Mouse (Mus musculus) embryo, embryonic 11 days (tissue): Measurements from ENCODE around the gene Gm10521.
"Not testable (repeated sequence)": the region's sequence is repeated elsewhere in the genome, so short reads cannot be mapped to it uniquely, and the experiment has no call there.

Source experiments
- DNase-seq: peaks from one replicate; pipeline ENCODE4 v3.0.0-alpha.2; 2015

Gene Gm10521

DNA sequence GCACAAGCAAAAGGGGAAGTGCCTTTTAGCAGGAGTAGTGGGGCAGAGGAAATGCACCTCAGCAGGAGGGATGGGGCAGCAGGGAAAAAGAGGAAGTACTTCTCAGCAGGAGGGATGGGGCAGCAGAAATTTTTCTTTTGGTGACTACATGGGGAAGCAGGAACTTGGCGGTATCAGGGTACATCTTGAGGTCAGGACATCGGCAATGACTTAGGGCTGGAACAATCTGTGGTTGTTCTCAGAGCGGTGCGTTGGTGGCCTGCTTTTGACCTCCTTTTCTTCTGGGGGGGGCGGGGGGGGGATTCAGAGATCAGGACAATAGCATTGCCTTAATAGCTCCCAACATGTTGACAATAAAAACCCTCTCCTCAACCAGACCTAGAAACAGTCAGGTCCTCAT lies at the start of gene Gm10521:
Gene Gm10521, plus strand, starts transcription at position 301 of the 400 bp plus-strand sequence.
- DNase-seq, result not testable (repeated sequence)

- no peak for DNase-seq
Measured at GRCm38 (mm10) chr1:171848201-171848600, 47.3 kb upstream of the Gm10521 start.

DNA sequence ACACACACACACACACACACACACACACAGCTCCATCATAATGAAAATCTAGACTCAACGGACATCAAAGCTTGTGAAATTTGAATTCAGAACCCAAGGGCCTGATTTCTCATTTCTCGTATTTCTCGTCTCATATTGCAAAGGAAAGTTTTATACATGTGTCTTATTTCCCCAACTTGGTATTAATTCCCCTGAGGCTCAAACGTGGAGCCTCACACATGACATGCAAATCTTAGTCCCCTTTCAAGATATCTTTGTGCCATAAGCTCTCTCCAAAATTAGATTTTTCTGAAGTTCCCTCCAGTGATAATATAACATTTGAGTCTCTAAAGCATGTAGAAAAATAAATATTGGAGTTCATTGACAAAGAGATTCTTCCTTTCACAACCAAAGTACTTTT lies 46.7 kb upstream of the Gm10521 start:
- no peak for DNase-seq

DNA sequence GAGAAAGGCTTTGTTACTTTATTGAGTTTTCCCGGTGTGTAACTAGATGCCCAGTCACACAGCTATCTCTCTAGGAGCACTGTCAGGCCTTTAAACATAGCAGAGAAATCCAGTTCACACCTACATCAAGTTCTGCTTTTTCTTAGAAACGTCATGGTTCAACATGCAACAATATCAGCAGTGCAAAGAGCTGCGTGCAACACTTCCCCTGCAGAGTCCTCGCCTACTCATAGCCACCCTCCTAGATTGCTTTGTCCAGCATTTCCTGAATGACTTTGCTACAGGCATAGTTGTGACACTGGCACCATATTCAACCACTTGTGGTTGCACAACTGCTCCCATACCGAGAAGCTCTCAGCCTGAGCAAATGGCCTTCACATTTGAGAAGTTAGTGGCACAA lies 46.0 kb upstream of the Gm10521 start:
- no peak for DNase-seq

- DNase-seq, result no peak
Measured at GRCm38 (mm10) chr1:171865467-171865866, 30.0 kb upstream of the Gm10521 start.

GRCm38 (mm10) chr1:171886989-171887388 lies 8.5 kb upstream of the Gm10521 start:
- no peak for DNase-seq

DNA sequence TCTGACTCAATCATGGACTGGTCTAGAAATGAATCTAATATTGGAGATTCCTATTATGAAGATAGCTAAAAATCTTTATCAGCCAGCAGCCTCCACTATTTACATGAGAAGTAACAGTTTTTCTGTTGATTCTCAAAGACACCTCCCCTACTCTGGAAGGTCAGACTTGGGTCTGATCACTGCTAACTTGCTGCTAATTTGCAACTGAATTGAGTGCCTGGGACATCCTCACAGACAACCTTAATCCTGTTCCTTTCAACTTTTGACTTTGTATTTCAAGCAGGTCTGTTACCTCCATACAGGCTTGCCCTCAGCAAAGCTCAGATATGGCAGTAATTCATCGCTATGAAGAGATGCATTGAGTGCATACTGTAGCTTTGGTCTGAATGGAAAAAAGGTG lies 8.5 kb downstream of the Gm10521 start:
- DNase-seq, result no peak

GRCm38 (mm10) chr1:171915638-171916458 lies 20.4 kb downstream of the Gm10521 start:
- DNase-seq, result no peak

DNA sequence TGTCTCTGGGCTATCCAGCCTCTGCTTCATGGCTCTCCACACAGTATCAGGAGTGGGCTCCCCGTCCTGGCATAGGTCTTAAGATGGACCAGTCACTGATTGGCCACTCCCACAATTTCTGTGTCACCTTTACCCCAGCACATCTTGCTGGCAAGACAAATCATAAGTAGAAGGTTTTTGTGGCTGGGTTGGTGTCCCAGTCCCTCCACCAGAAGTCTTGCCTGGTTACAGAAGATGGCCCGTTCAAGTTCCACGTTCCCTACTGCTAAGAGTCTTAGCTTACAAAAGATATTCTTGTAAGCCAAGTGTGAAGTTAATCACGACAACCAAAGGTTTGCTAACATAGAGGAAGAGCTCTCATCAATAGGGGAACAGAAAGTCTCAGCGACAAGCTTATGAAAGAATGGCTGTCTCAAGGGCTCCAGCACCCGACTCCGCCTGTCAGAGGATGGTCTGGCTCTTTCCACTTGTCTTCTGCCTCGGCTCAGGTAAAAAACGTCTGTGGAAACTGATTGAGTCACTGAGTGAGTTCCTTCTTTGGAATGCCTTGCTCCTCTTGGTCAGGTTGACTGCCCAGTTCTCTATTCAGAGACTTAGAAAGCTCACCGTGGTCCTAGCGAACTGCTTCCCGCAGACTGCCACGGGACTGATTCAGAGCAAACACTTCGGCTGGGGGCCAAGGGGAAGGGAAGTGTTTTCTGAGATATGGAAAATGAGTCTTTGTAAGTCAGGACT lies 22.0 kb downstream of the Gm10521 start, which contains the start of gene Slamf6:
Gene Slamf6, plus strand, starts transcription at position 211 of the 735 bp plus-strand sequence.
- DNase-seq, result no peak

DNA sequence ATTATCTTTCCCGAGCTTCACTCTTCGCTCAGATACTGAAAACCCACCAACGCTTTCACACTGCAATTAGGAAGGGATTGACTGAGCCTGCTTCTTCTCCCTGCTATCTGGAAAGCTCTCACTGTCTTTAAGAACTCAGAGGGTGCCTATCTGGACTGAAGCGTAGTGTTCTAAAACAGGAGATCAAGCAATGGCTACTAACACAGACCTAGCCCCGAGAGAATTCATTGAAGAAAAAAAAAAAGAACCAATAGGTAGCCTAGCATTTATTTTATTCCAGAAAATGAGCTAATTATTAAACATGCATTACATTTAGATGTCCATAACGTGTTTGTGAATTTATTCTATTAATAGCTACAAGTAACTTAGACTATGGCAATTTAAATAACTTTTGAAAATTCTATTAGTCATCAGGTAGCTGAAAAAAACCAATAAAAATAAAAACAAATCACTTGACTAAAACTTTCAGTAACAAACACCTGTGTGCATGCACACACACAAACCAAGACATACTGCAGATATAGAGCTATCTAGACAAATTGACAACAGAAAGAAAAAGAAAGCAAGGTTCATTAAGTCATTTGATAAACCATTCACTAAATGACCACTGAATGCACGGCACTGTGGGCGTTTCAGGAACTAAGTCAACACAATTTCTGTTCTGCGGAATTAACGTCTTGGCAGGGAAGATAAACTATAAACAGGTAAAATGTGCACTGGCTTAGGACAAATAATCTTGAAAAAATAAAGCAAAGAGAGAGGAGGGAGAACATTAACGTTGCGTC lies 22.9 kb downstream of the Gm10521 start:
- DNase-seq, result no peak

- DNase-seq, result no peak
Measured at GRCm38 (mm10) chr1:171919193-171919592, 23.7 kb downstream of the Gm10521 start.

DNA sequence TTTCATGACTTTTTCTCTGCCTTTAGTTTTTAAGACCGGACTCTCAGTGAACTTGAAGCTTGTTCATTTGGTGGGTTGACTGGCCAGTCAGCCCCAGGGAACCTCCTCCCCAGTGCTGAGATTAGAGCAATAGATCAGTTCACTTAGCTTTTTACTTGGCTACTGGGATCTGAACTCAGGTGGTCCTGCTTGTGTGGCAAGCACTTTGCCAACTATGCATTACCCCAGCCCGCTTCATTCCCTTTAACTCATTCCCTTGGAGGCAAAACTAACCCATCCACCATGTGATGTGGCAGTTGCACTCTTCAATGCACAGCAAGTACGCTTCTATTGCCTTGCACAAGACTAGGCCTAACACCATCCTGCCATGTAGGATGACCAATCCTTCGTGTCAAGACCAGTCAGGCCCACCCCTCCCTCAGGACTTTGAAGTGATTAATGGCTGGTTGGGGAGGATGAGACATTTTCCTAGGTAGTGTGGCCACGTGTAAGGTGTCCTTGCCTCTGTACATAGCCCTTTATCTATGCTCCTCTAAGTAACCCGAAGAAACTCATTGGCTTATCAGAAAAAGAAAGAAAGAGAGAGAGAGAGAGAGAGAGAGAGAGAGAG lies 24.5 kb downstream of the Gm10521 start:
- DNase-seq, result no peak

- DNase-seq, result no peak
Measured at GRCm38 (mm10) chr1:171920989-171921621, 25.6 kb downstream of the Gm10521 start.

GRCm38 (mm10) chr1:171921641-171922040 lies 26.2 kb downstream of the Gm10521 start:
- no peak for DNase-seq

GRCm38 (mm10) chr1:171922844-171923243 lies 27.4 kb downstream of the Gm10521 start:
- DNase-seq, result no peak

GRCm38 (mm10) chr1:171924900-171925299 lies 29.4 kb downstream of the Gm10521 start:
- no peak for DNase-seq

GRCm38 (mm10) chr1:171933851-171934250 lies 38.4 kb downstream of the Gm10521 start:
- DNase-seq, result no peak

DNA sequence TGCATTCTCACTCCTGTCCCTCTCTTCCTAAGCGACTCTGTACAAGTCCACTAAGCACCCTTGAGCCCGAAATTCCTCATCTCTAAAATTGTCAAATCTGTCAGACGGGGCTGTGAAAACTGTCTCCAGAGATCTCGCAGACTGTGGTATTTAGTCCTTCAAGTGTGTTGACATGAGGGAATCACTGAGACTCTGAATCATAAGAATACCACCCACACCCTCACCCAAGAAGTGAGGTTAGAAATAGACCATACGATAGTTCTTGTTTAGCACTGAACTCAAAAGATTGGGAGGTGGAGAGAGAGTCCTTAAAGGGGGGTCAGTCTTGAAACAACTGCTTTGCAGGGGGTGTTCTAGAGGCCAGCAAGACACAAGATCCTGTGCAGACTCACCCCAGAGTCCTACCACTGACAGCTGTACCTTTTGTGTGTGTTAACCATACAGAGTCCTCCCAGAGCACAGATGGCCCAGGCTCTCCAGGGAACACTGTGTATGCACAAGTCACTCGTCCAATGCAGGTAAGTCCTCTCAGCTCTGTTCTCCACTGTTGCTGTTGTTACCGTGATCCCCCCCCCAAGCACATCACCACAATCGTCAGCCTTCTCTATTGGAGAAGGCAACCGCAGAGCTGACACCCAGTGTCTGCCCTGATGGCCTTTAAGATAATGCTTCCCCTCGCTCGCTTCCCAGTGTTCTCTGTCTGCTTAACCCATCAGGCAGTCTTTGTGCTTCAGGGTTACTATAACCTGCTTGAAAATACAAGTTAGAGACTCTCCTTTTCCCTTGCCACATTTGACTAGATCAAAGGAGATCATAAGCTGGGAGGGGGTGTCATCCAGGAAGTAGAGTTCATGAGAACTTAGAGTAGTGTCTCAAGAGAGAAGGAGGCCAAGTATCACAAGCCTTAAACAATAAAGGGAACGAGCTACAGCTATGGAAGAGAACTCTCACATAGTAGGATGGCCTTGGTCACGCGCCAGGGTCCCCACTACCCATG lies 43.8 kb downstream of the Gm10521 start:
- no peak for DNase-seq

GRCm38 (mm10) chr1:171940626-171941025 lies 45.2 kb downstream of the Gm10521 start:
- DNase-seq, result no peak

GRCm38 (mm10) chr1:171946447-171946995 lies 51.1 kb downstream of the Gm10521 start:
- DNase-seq, result no peak
